Mouse (Mus musculus): ENCODE data around the gene Vat1.

GRCm38 (mm10) chr11:101465101-101465868 lies 745 bp downstream of the Vat1 start:
- TF ChIP-seq CTCF (IDR thresholded peaks at IDR 0.05; ENCODE audit: extremely low read depth, insufficient read length, insufficient replicate concordance, low read depth, low read length) = no peak
- TF ChIP-seq POLR2A (IDR thresholded peaks at IDR 0.05; ENCODE audit: low read depth, low read length) = no peak

Measured in small intestine, adult 2 months (tissue).